Mouse (Mus musculus): ENCODE measurements at regions not wholly inside any gene's neighbourhood (a gene's known extent, or its start where the extent isn't known, plus 50 kb on each side); places are given as distances from the start of the nearest gene placed in this dataset.

GRCm38 (mm10) chr7:68478044-68478443 lies 204.4 kb downstream of the Fam169b start:
- H3K27me3 ChIP-seq (ENCODE audit: control insufficient read depth, insufficient read depth, insufficient read length) = peaks cover 5% of the 10 kb centered on the region
- H3K36me3 ChIP-seq (ENCODE audit: control insufficient read depth, insufficient read depth) = no peaks in the 10 kb centered on the region
- no peak overlapping the region for H3ac ChIP-seq (ENCODE audit: control insufficient read depth, insufficient read length)
- TF ChIP-seq TCF12 (IDR thresholded peaks at IDR 0.05; ENCODE audit: insufficient read depth, poor library complexity, severe bottlenecking) (no peak), POLR2A (IDR thresholded peaks at IDR 0.05; ENCODE audit: insufficient read length, low read depth) (no peak), TCF3 (IDR thresholded peaks at IDR 0.05; ENCODE audit: insufficient read length, low read depth) (no peak), MYOD1 (IDR thresholded peaks at IDR 0.05; ENCODE audit: control insufficient read depth in 1 of 3, insufficient read length in 2 of 3, low read depth in 2 of 3) (no peak), CEBPB (IDR thresholded peaks at IDR 0.05; ENCODE audit: insufficient read depth, poor library complexity, severe bottlenecking) (no peak), USF1 (IDR thresholded peaks at IDR 0.05; ENCODE audit: low read depth) (no peak), MAX (IDR thresholded peaks at IDR 0.05; ENCODE audit: low read depth) (no peak), POLR2AphosphoS2 (IDR thresholded peaks at IDR 0.05; ENCODE audit: insufficient read length, low read depth) (no peak), E2F4 (IDR thresholded peaks at IDR 0.05; ENCODE audit: insufficient read depth) (no peak), MYOG (IDR thresholded peaks at IDR 0.05; ENCODE audit: control insufficient read depth in 1 of 3, insufficient read depth in 1 of 3, insufficient read length in 2 of 3, low read depth in 2 of 3) (no peak)
- H3K4me2 ChIP-seq (ENCODE audit: low read depth) = no peak overlapping the region
- H3K4me3 ChIP-seq = no peak overlapping the region
- no peaks in the 10 kb centered on the region for H3K79me2 ChIP-seq (ENCODE audit: control insufficient read depth, insufficient read depth)

DNA sequence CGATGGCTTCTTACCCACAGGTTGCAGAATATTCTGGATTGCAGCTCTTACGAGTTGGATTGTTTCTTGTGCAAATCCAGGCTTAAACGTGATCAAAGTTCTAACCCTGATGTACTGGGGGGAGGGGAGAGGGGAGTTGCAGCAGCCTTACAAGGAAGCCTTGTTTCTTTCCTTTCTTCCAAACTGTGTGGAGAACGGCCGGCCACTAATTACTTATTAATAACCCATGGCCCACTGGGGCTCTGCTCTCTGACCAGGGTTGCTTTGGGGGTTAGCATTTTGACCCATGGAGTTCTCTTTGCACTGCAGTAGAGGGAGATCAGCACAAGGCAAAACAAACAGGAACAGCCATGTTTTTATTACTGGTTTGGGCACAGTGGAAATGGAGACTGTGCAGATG lies 199.2 kb downstream of the Fam169b start:
- peaks cover 9% of the 10 kb centered on the region for H3K27me3 ChIP-seq (ENCODE audit: control insufficient read depth, insufficient read depth, insufficient read length)
- no peaks in the 10 kb centered on the region for H3K36me3 ChIP-seq (ENCODE audit: control insufficient read depth, insufficient read depth)
- TF ChIP-seq TCF3 (IDR thresholded peaks at IDR 0.05; ENCODE audit: insufficient read length, low read depth) (no peak), REST (IDR thresholded peaks at IDR 0.05; ENCODE audit: insufficient read depth, insufficient read length) (no peak), MYOG (IDR thresholded peaks at IDR 0.05; ENCODE audit: control insufficient read depth in 1 of 3, insufficient read depth in 1 of 3, insufficient read length in 2 of 3, low read depth in 2 of 3) (no peak), CEBPB (IDR thresholded peaks at IDR 0.05; ENCODE audit: insufficient read depth, poor library complexity, severe bottlenecking) (no peak), SRF (IDR thresholded peaks at IDR 0.05; ENCODE audit: control insufficient read depth, insufficient read length, low read depth) (no peak), E2F4 (IDR thresholded peaks at IDR 0.05; ENCODE audit: insufficient read depth) (no peak), USF1 (IDR thresholded peaks at IDR 0.05; ENCODE audit: low read depth) (no peak), TCF12 (IDR thresholded peaks at IDR 0.05; ENCODE audit: insufficient read depth, poor library complexity, severe bottlenecking) (no peak), MYOD1 (IDR thresholded peaks at IDR 0.05; ENCODE audit: control insufficient read depth in 1 of 3, insufficient read length in 2 of 3, low read depth in 2 of 3) (no peak), MAX (IDR thresholded peaks at IDR 0.05; ENCODE audit: low read depth) (no peak), POLR2AphosphoS2 (IDR thresholded peaks at IDR 0.05; ENCODE audit: insufficient read length, low read depth) (no peak), POLR2A (IDR thresholded peaks at IDR 0.05; ENCODE audit: insufficient read length, low read depth) (no peak)
- no peak overlapping the region for H3K4me3 ChIP-seq
- H3K4me2 ChIP-seq (ENCODE audit: low read depth) = no peak overlapping the region
- H3K79me2 ChIP-seq (ENCODE audit: control insufficient read depth, insufficient read depth) = no peaks in the 10 kb centered on the region
- H3ac ChIP-seq (ENCODE audit: control insufficient read depth, insufficient read length) = no peak overlapping the region

DNA sequence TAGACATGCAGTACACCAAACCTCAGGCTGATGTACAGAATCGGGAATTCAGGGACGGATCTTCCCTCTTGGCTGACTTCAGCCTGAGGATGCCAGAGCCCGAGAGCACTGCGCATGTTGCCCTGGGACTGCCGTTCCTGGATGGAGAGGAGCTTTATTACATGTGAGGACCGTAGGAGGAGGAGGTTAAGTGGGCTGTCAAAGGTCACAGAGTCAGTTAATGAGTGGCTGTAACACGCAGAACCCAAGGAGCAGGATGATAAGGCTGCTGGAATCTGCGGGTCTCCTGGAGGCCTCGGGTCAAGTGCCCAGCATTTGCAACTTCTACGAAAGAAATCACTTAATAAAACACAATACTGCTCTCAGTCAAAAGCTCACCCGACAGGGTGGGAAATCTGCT lies 197.3 kb downstream of the Fam169b start:
- Histone ChIP-seq H3ac (ENCODE audit: control insufficient read depth, insufficient read length) (no peak overlapping the region), H3K27me3 (ENCODE audit: control insufficient read depth, insufficient read depth, insufficient read length) (peaks cover 9% of the 10 kb centered on the region), H3K4me3 (no peak overlapping the region), H3K4me2 (ENCODE audit: low read depth) (no peak overlapping the region), H3K79me2 (ENCODE audit: control insufficient read depth, insufficient read depth) (no peaks in the 10 kb centered on the region), H3K36me3 (ENCODE audit: control insufficient read depth, insufficient read depth) (no peaks in the 10 kb centered on the region)
- no peak for TF ChIP-seq MYOG (IDR thresholded peaks at IDR 0.05; ENCODE audit: control insufficient read depth in 1 of 3, insufficient read depth in 1 of 3, insufficient read length in 2 of 3, low read depth in 2 of 3)
- no peak for TF ChIP-seq SRF (IDR thresholded peaks at IDR 0.05; ENCODE audit: control insufficient read depth, insufficient read length, low read depth)
- no peak for TF ChIP-seq POLR2A (IDR thresholded peaks at IDR 0.05; ENCODE audit: insufficient read length, low read depth)
- no peak for TF ChIP-seq TCF12 (IDR thresholded peaks at IDR 0.05; ENCODE audit: insufficient read depth, poor library complexity, severe bottlenecking)
- TF ChIP-seq E2F4 (IDR thresholded peaks at IDR 0.05; ENCODE audit: insufficient read depth) = no peak
- no peak for TF ChIP-seq TCF3 (IDR thresholded peaks at IDR 0.05; ENCODE audit: insufficient read length, low read depth)
- no peak for TF ChIP-seq POLR2AphosphoS2 (IDR thresholded peaks at IDR 0.05; ENCODE audit: insufficient read length, low read depth)
- no peak for TF ChIP-seq REST (IDR thresholded peaks at IDR 0.05; ENCODE audit: insufficient read depth, insufficient read length)
- TF ChIP-seq USF1 (IDR thresholded peaks at IDR 0.05; ENCODE audit: low read depth) = no peak

DNA sequence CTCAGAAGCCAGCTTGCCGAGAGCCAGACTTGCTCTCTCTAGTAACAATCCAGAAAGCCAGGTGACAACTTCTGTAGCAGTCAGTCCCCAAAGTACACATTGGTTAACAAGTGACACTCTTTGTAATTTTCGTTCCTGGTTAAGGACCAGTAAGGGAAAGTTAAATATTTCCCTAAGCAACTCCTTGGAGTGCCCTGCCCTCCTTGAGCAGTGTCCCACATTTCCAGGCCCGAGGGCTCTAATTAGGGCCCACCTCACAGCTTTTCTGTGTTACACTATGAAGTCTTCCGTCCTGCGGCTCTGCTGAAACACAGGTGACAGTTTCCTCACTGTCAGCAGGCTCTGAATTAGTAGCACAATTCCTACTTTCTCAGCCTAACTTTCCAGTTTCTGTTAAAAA lies 194.9 kb downstream of the Fam169b start:
- H3K4me2 ChIP-seq (ENCODE audit: low read depth) = no peak overlapping the region
- H3K4me3 ChIP-seq = no peak overlapping the region
- no peaks in the 10 kb centered on the region for H3K79me2 ChIP-seq (ENCODE audit: control insufficient read depth, insufficient read depth)
- H3K27me3 ChIP-seq (ENCODE audit: control insufficient read depth, insufficient read depth, insufficient read length) = peaks cover 9% of the 10 kb centered on the region
- TF ChIP-seq MYOG (IDR thresholded peaks at IDR 0.05; ENCODE audit: control insufficient read depth in 1 of 3, insufficient read depth in 1 of 3, insufficient read length in 2 of 3, low read depth in 2 of 3) = no peak
- no peak for TF ChIP-seq REST (IDR thresholded peaks at IDR 0.05; ENCODE audit: insufficient read depth, insufficient read length)
- no peak for TF ChIP-seq CEBPB (IDR thresholded peaks at IDR 0.05; ENCODE audit: insufficient read depth, poor library complexity, severe bottlenecking)
- no peak for TF ChIP-seq USF1 (IDR thresholded peaks at IDR 0.05; ENCODE audit: low read depth)
- no peak for TF ChIP-seq E2F4 (IDR thresholded peaks at IDR 0.05; ENCODE audit: insufficient read depth)
- no peak for TF ChIP-seq MAX (IDR thresholded peaks at IDR 0.05; ENCODE audit: low read depth)
- no peak for TF ChIP-seq SRF (IDR thresholded peaks at IDR 0.05; ENCODE audit: control insufficient read depth, insufficient read length, low read depth)
- no peak overlapping the region for H3ac ChIP-seq (ENCODE audit: control insufficient read depth, insufficient read length)
- no peaks in the 10 kb centered on the region for H3K36me3 ChIP-seq (ENCODE audit: control insufficient read depth, insufficient read depth)

DNA sequence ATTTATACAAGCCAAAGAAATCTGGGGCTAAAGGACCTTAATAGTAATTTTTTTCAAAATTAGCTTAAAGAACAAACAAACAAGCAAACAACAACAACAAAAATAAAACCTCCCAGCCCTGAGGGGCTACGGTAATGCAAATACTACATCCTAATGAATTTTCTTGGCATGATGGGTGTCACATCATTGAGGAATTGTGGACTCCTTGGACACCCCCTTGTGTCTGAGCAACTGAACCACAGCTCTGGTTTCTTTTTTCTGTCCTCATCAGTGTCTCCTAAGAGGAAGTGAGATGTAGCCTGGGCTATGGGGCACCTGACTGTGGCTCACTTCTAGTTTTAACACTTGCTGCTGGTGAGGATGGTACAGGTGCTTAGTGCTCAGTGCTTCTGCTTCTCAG lies 184.2 kb downstream of the Fam169b start:
- no peaks in the 10 kb centered on the region for H3K27me3 ChIP-seq (ENCODE audit: control insufficient read depth, insufficient read depth, insufficient read length)
- no peak for TF ChIP-seq E2F4 (IDR thresholded peaks at IDR 0.05; ENCODE audit: insufficient read depth)
- TF ChIP-seq POLR2A (IDR thresholded peaks at IDR 0.05; ENCODE audit: insufficient read length, low read depth) = no peak
- no peak for TF ChIP-seq TCF3 (IDR thresholded peaks at IDR 0.05; ENCODE audit: insufficient read length, low read depth)
- TF ChIP-seq CEBPB (IDR thresholded peaks at IDR 0.05; ENCODE audit: insufficient read depth, poor library complexity, severe bottlenecking) = no peak
- TF ChIP-seq USF1 (IDR thresholded peaks at IDR 0.05; ENCODE audit: low read depth) = no peak
- no peak for TF ChIP-seq MYOD1 (IDR thresholded peaks at IDR 0.05; ENCODE audit: control insufficient read depth in 1 of 3, insufficient read length in 2 of 3, low read depth in 2 of 3)
- no peak for TF ChIP-seq POLR2AphosphoS2 (IDR thresholded peaks at IDR 0.05; ENCODE audit: insufficient read length, low read depth)
- TF ChIP-seq TCF12 (IDR thresholded peaks at IDR 0.05; ENCODE audit: insufficient read depth, poor library complexity, severe bottlenecking) = no peak
- no peak for TF ChIP-seq MYOG (IDR thresholded peaks at IDR 0.05; ENCODE audit: control insufficient read depth in 1 of 3, insufficient read depth in 1 of 3, insufficient read length in 2 of 3, low read depth in 2 of 3)
- no peak for TF ChIP-seq REST (IDR thresholded peaks at IDR 0.05; ENCODE audit: insufficient read depth, insufficient read length)
- TF ChIP-seq SRF (IDR thresholded peaks at IDR 0.05; ENCODE audit: control insufficient read depth, insufficient read length, low read depth) = no peak
- TF ChIP-seq MAX (IDR thresholded peaks at IDR 0.05; ENCODE audit: low read depth) = no peak

More for the DNA sequence above, 184.2 kb downstream of the Fam169b start:
- Histone ChIP-seq H3K79me2 (ENCODE audit: control insufficient read depth, insufficient read depth) (no peaks in the 10 kb centered on the region), H3ac (ENCODE audit: control insufficient read depth, insufficient read length) (no peak overlapping the region), H3K4me3 (no peak overlapping the region), H3K4me2 (ENCODE audit: low read depth) (no peak overlapping the region), H3K36me3 (ENCODE audit: control insufficient read depth, insufficient read depth) (no peaks in the 10 kb centered on the region)

All from myocyte (in vitro differentiated cells).